Mouse (Mus musculus): ENCODE results near the gene Clcn3. TPM values are rescaled to one million over a fixed set of nuclear protein-coding genes. Genes with fewer than 3 reads are reported as not detected.
A peak's percentile ranks its signal among the peaks of the same experiment; 100 is the strongest.
"Not testable (repeated sequence)": the region's sequence is repeated elsewhere in the genome, so short reads cannot be mapped to it uniquely, and the experiment has no call there.

Gene Clcn3
- polyA plus RNA-seq (2015; fragmentation: Nextera tagmentation; extraction: Ambion mirVana) = 37.5 and 40.0 TPM in 2 replicates

- Histone ChIP-seq H3K36me3 (replicated peaks) (no peaks in the 10 kb centered on the region), H3K27ac (replicated peaks) (peak within 1 kb of the TSS; percentile 99), H3K27me3 (no peaks in the 10 kb centered on the region), H3K4me1 (replicated peaks) (peaks cover 28% of the 10 kb centered on the region), H3K9me3 (replicated peaks) (no peaks in the 10 kb centered on the region), H3K4me2 (peak within 1 kb of the TSS; percentile 89), H3K9ac (peak within 1 kb of the TSS; percentile 96), H3K4me3 (replicated peaks) (peak within 1 kb of the TSS; percentile 97)
- ATAC-seq (ENCODE audit: insufficient read depth) = peak; percentile 99
- WGBS (ENCODE audit: insufficient replicate concordance) = under 1% methylated on average over 101 of the region's 101 CpGs
Measured at GRCm38 (mm10) chr8:60982701-60983687, at the start of gene Clcn3. TSS of gene Clcn3 (minus strand) at chr8:60983300.

DNA sequence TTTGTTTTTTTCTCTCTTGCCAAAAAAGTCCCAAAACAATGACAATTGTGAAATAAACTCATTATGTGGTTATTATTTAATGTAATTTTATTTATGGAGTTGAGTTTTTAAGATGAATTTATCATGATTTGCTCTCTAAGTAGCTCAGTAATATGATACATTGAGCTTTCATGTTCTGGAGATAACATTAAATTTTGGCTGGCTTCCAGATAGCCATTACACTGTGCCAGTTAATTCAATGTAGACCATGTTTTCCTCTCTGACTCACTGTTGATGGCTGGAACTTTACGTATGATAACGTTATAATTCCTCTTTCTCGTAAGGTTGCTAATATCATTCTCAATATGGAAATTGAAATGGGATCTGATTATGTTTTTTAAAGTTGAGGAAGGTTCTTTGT lies 13.4 kb upstream of the Clcn3 start:
- H3K4me2 ChIP-seq = no peak overlapping the region
- H3K4me3 ChIP-seq (replicated peaks) = no peak overlapping the region
- no peak for ATAC-seq (ENCODE audit: insufficient read depth)
- H3K27me3 ChIP-seq = no peaks in the 10 kb centered on the region
- WGBS (ENCODE audit: insufficient replicate concordance) = 89% methylated on average over 3 of the region's 3 CpGs
- H3K9ac ChIP-seq = no peak overlapping the region
- no peaks in the 10 kb centered on the region for H3K36me3 ChIP-seq (replicated peaks)
- H3K4me1 ChIP-seq (replicated peaks) = peaks cover 15% of the 10 kb centered on the region
- H3K27ac ChIP-seq (replicated peaks) = no peak overlapping the region
- no peaks in the 10 kb centered on the region for H3K9me3 ChIP-seq (replicated peaks)

- Histone ChIP-seq H3K9me3 (replicated peaks) (no peaks in the 10 kb centered on the region), H3K4me1 (replicated peaks) (peaks cover 15% of the 10 kb centered on the region), H3K27ac (replicated peaks) (peak overlapping the region; percentile 99), H3K27me3 (no peaks in the 10 kb centered on the region), H3K4me3 (replicated peaks) (peak overlapping the region; percentile 82), H3K36me3 (replicated peaks) (no peaks in the 10 kb centered on the region), H3K4me2 (peak overlapping the region; percentile 75), H3K9ac (peak overlapping the region; percentile 83)
- WGBS (ENCODE audit: insufficient replicate concordance) = 2% methylated on average over 12 of the region's 12 CpGs
- ATAC-seq (ENCODE audit: insufficient read depth) = peak; percentile 24
Measured at GRCm38 (mm10) chr8:60993639-60993986, 10.5 kb upstream of the Clcn3 start.

- Histone ChIP-seq H3K9ac (peak within 1 kb of the TSS; percentile 83), H3K36me3 (replicated peaks) (no peaks in the 10 kb centered on the region)
- under 1% methylated on average over 57 of the region's 57 CpGs for WGBS (ENCODE audit: insufficient replicate concordance)
Measured at GRCm38 (mm10) chr8:60992910-60993638, 10.0 kb upstream of the Clcn3 start, which contains the start of gene Nek1. TSS of gene Nek1 (plus strand) at chr8:60993195.

GRCm38 (mm10) chr8:60992561-60992909 lies 9.4 kb upstream of the Clcn3 start:
- Histone ChIP-seq H3K27me3 (no peaks in the 10 kb centered on the region), H3K36me3 (replicated peaks) (no peaks in the 10 kb centered on the region), H3K9ac (peak overlapping the region; percentile 83), H3K9me3 (replicated peaks) (no peaks in the 10 kb centered on the region), H3K4me3 (replicated peaks) (peak overlapping the region; percentile 82), H3K4me2 (peak overlapping the region; percentile 75), H3K4me1 (replicated peaks) (peaks cover 15% of the 10 kb centered on the region), H3K27ac (replicated peaks) (peak overlapping the region; percentile 99)
- WGBS (ENCODE audit: insufficient replicate concordance) = under 1% methylated on average over 16 of the region's 16 CpGs
- peak; percentile 79 for ATAC-seq (ENCODE audit: insufficient read depth)

More at GRCm38 (mm10) chr8:60992910-60993638, 10.0 kb upstream of the Clcn3 start, which contains the start of gene Nek1:
- Histone ChIP-seq H3K4me3 (replicated peaks) (peak within 1 kb of the TSS; percentile 82), H3K9me3 (replicated peaks) (no peaks in the 10 kb centered on the region), H3K27me3 (no peaks in the 10 kb centered on the region), H3K27ac (replicated peaks) (peak within 1 kb of the TSS; percentile 99), H3K4me2 (peak within 1 kb of the TSS; percentile 75), H3K4me1 (replicated peaks) (peaks cover 15% of the 10 kb centered on the region)
- ATAC-seq (ENCODE audit: insufficient read depth) = peak; percentile 94

DNA sequence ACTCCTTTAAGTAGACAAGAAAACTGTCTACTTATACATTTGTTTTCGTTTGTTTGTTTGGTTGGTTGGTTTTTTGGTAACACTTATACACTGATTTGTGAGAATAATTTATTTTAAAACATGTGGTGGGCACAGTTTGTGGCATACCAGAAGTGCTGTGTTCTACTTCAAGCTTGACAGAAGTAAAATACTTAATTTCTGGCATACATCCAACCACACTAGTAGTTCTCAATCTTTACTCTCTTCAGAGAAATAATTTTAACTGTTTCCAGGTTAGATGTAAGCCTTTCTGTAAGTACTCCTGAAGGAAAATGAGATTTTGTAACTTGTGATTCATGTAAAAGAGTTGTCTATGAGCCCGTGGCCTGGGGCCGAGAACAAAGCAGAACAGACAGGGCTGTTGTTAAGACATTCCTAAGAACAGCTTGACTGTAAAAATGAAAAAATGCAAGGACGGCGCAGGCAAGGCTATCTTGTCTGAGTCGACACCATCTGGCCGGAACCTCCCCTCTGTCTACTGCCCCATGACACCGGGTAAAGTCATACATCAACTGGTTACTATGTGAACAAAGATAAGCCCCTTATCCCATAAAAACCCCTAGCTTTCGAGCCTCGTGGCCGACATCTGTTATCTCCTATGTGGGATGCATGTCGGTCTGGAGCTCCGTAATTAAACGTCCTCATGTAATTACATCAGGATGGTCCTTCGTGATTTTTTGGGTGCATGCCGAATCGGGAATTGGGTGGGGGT lies 1.3 kb upstream of the Clcn3 start:
- not testable (repeated sequence) for H3K27me3 ChIP-seq; ATAC-seq (ENCODE audit: insufficient read depth); H3K9me3 ChIP-seq (replicated peaks); H3K36me3 ChIP-seq (replicated peaks)
- WGBS (ENCODE audit: insufficient replicate concordance) = 80% methylated on average over 17 of the region's 17 CpGs
- Histone ChIP-seq H3K4me2 (peak overlapping the region; percentile 89), H3K4me3 (replicated peaks) (peak overlapping the region; percentile 97), H3K9ac (peak overlapping the region; percentile 73; the same call in 1 of the 2 replicates), H3K4me1 (replicated peaks) (peaks cover 19% of the 10 kb centered on the region), H3K27ac (replicated peaks) (peak overlapping the region; percentile 99)

DNA sequence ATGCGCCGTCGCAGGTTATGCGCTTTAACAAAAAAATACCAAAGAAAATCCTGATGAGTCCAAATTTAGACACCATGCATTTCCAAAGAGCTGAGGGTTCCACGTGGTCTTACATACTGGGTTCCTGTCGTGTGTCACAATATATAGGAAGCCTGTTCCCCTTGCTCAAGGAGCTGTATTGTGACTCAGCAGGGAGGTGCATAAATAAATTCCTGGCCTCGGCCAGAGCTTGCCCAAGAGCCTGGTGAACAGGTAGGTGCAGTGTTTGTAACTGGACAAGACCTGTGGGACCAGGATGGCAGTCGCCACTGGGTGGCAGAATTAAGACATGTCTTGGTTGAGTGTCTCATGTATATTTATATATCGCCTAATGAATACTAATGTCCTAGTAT lies 584 bp upstream of the Clcn3 start:
- no peaks in the 10 kb centered on the region for H3K27me3 ChIP-seq
- H3K4me1 ChIP-seq (replicated peaks) = peaks cover 25% of the 10 kb centered on the region
- no peaks in the 10 kb centered on the region for H3K36me3 ChIP-seq (replicated peaks)
- H3K4me3 ChIP-seq (replicated peaks) = peak overlapping the region; percentile 97
- H3K9me3 ChIP-seq (replicated peaks) = no peaks in the 10 kb centered on the region
- WGBS (ENCODE audit: insufficient replicate concordance) = 5% methylated on average over 9 of the region's 9 CpGs
- ATAC-seq (ENCODE audit: insufficient read depth) = peak; percentile 64
- H3K9ac ChIP-seq = peak overlapping the region; percentile 73
- peak overlapping the region; percentile 99 for H3K27ac ChIP-seq (replicated peaks)
- H3K4me2 ChIP-seq = peak overlapping the region; percentile 89

GRCm38 (mm10) chr8:60981388-60981787 lies 1.7 kb downstream of the Clcn3 start:
- 0 out of 2 replicates have a peak overlapping the region, but pooled peaks have one; percentile 99 for H3K27ac ChIP-seq (replicated peaks)
- H3K4me2 ChIP-seq = peak overlapping the region; percentile 89
- H3K27me3 ChIP-seq = no peaks in the 10 kb centered on the region
- H3K9ac ChIP-seq = peak overlapping the region; percentile 96
- H3K36me3 ChIP-seq (replicated peaks) = no peaks in the 10 kb centered on the region
- WGBS (ENCODE audit: insufficient replicate concordance) = 10% methylated on average over 1 of the region's 1 CpGs
- no peak for ATAC-seq (ENCODE audit: insufficient read depth)
- H3K4me1 ChIP-seq (replicated peaks) = peaks cover 42% of the 10 kb centered on the region
- H3K9me3 ChIP-seq (replicated peaks) = no peaks in the 10 kb centered on the region
- peak overlapping the region; percentile 97 for H3K4me3 ChIP-seq (replicated peaks)

DNA sequence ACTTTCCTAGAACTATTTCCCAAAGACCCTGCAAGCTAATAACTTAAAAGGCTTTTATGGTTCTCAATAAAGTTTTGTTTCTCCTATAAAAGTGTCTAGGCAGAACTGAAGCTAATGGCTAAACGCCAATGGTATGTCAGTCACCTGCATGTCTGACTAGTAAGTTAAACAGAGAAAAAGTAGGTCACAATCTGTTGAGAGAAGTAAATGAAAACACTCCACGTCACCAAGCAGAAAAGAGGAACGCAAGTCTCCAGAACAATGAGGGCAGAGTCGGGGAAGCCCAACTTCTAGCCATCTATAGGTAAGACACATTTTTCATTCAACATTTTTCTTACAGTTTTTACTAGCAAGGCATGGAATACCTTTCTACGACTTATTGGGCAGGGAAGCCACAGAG lies 4.6 kb downstream of the Clcn3 start:
- H3K4me1 ChIP-seq (replicated peaks) = peaks cover 58% of the 10 kb centered on the region
- H3K9ac ChIP-seq = 0 out of 2 replicates have a peak overlapping the region, but pooled peaks have one; percentile 5
- H3K36me3 ChIP-seq (replicated peaks) = no peaks in the 10 kb centered on the region
- H3K27ac ChIP-seq (replicated peaks) = peak overlapping the region; percentile 58
- H3K27me3 ChIP-seq = no peaks in the 10 kb centered on the region
- no peaks in the 10 kb centered on the region for H3K9me3 ChIP-seq (replicated peaks)
- no peak overlapping the region for H3K4me3 ChIP-seq (replicated peaks)
- ATAC-seq (ENCODE audit: insufficient read depth) = no peak
- peak overlapping the region; percentile 25 for H3K4me2 ChIP-seq
- 61% methylated on average over 5 of the region's 5 CpGs for WGBS (ENCODE audit: insufficient replicate concordance)

DNA sequence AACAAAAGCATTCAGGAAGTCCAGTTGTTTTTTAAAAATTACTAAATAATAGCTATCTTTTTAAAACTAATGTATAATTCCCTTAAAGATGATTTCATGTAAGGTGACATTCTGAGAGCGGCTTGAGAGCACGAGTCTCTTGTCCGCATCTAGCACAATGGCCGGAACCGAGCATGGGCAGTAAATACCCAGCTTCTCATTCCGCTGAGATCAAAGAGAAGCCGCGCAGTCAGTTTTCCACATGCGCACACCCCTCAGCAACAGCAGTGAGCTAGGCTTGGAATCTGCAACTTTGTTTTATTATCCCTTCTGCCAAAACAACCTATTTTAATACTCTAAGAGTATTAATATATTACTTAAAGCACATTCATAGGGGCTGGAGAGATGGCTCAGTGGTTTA lies 6.3 kb downstream of the Clcn3 start:
- Histone ChIP-seq H3K9ac (no peak overlapping the region), H3K4me2 (peak overlapping the region; percentile 63), H3K4me3 (replicated peaks) (no peak overlapping the region; the same call in 1 of the 2 replicates), H3K9me3 (replicated peaks) (no peaks in the 10 kb centered on the region), H3K36me3 (replicated peaks) (0 out of 2 replicates have a peak, but pooled peaks cover 1% of the 10 kb centered on the region), H3K27me3 (no peaks in the 10 kb centered on the region), H3K27ac (replicated peaks) (peak overlapping the region; percentile 81), H3K4me1 (replicated peaks) (peaks cover 75% of the 10 kb centered on the region)
- ATAC-seq (ENCODE audit: insufficient read depth) = no peak
- 81% methylated on average over 9 of the region's 9 CpGs for WGBS (ENCODE audit: insufficient replicate concordance)

All from liver, embryonic 15.5 days (tissue).